Mouse (Mus musculus) hindbrain, embryonic 14.5 days (tissue): ENCODE data around the gene Mbd3. TPM values are rescaled to one million over a fixed set of nuclear protein-coding genes. Genes with fewer than 3 reads are reported as not detected.
A peak's percentile ranks its signal among the peaks of the same experiment; 100 is the strongest.

Source experiments
- ATAC-seq: fragments of 200-750 bp; cut with Nextera tagmentation; 2 replicates; pipeline ENCODE4 v1.8.0; 2017; ENCODE audit warnings: moderate number of reproducible peaks, mild to moderate bottlenecking, moderate TSS enrichment, moderate library complexity; ENCODE audit not compliant: low FRiP score
- DNase-seq: peaks from one replicate; pipeline ENCODE4 v3.0.0-alpha.2; 2015; ENCODE audit warnings: low spot score
- H3K27ac ChIP-seq: fragments of 300-500 bp; sonication (generic); 2 replicates; pipeline ENCODE4 v1.5.1; 2014; ENCODE audit warnings: mild to moderate bottlenecking, moderate library complexity
- H3K27me3 ChIP-seq: fragments of 300-500 bp; sonication (generic); 2 replicates; pipeline ENCODE4 v1.6.1; 2014; ENCODE audit warnings: mild to moderate bottlenecking, low read length, mixed read lengths; ENCODE audit not compliant: control insufficient read depth, insufficient read depth
- H3K36me3 ChIP-seq: fragments of 300-500 bp; sonication (generic); replicated peaks from 2 replicates; pipeline ENCODE4 v1.6.1; 2014; ENCODE audit not compliant: control insufficient read depth, insufficient read depth
- H3K4me1 ChIP-seq: fragments of 300-500 bp; sonication (generic); replicated peaks from 2 replicates; pipeline ENCODE4 v1.6.1; 2014; ENCODE audit warnings: antibody characterized with exemption, low read length, mixed read lengths; ENCODE audit not compliant: control insufficient read depth, insufficient read depth
- H3K4me2 ChIP-seq: fragments of 300-500 bp; sonication (generic); replicated peaks from 2 replicates; pipeline ENCODE4 v1.6.1; 2014; ENCODE audit warnings: mild to moderate bottlenecking, moderate library complexity
- H3K4me3 ChIP-seq: fragments of 300-500 bp; sonication (generic); replicated peaks from 2 replicates; pipeline ENCODE4 v1.5.1; 2014; ENCODE audit warnings: mild to moderate bottlenecking, low read length
- H3K9ac ChIP-seq: fragments of 300-500 bp; sonication (generic); 2 replicates; pipeline ENCODE4 v1.6.1; 2014
- H3K9me3 ChIP-seq: fragments of 300-500 bp; sonication (generic); 2 replicates; pipeline ENCODE4 v1.6.1; 2016; ENCODE audit warnings: low read length; ENCODE audit not compliant: control insufficient read depth
- WGBS: fragments of 180-500 bp; shearing (Covaris S2); extraction: QIAGEN DNeasy Blood & Tissue Kit; methylation state at CpG from one replicate; pipeline ENCODE4 v1.1.7; 2014; 5-methylcytosine and 5-hydroxymethylcytosine counted together
- polyA plus RNA-seq: library from polyadenylated mRNA; unstranded; fragments of >200 nt; fragmentation: Nextera tagmentation; extraction: Ambion mirVana; gene quantifications from 2 replicates; pipeline ENCODE4 v1.2.1, GENCODE M21; 2014

The Mbd3 gene
- polyA plus RNA-seq, 1 experiment from 2014 or later, result 152 TPM

DNA sequence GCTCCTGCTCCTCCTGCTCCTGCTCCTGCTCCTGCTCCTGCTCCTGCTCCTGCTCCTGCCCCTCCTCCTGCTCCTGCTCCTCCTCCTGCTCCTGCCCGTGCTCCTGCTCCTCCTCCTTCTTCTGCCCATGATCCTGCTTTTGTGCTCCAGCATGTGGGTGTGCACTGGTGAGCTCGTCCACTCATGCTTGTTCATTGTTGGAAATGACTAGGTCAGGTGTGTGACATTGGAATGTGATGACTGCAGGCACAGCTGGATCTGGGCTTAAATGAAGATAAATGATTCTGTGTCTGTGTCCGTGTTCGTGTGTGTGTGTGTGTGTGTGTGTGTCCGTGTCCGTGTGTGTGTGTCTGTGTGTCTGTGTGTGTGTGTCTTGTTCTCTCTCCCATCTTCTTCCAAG is 31.0 kb downstream of the Mbd3 start:
- DNase-seq, result no peak
- Histone ChIP-seq H3K4me3 (no peak overlapping the region), H3K4me2 (no peak overlapping the region), H3K36me3 (no peaks in the 10 kb centered on the region), H3K9ac (no peak overlapping the region), H3K4me1 (peaks cover 10% of the 10 kb centered on the region), H3K9me3 (no peaks in the 10 kb centered on the region), H3K27me3 (no peaks in the 10 kb centered on the region), H3K27ac (no peak overlapping the region)
- ATAC-seq, result no peak
- 87% methylated on average over 6 of the region's 6 CpGs for WGBS

GRCm38 (mm10) chr10:80367954-80368353 is 31.4 kb downstream of the Mbd3 start:
- Histone ChIP-seq H3K27me3 (no peaks in the 10 kb centered on the region), H3K4me2 (no peak overlapping the region), H3K27ac (no peak overlapping the region), H3K9ac (no peak overlapping the region), H3K36me3 (no peaks in the 10 kb centered on the region), H3K4me3 (no peak overlapping the region), H3K9me3 (no peaks in the 10 kb centered on the region), H3K4me1 (peaks cover 10% of the 10 kb centered on the region)
- ATAC-seq (no peak), DNase-seq (no peak)
- 78% methylated on average over 5 of the region's 5 CpGs for WGBS

DNA sequence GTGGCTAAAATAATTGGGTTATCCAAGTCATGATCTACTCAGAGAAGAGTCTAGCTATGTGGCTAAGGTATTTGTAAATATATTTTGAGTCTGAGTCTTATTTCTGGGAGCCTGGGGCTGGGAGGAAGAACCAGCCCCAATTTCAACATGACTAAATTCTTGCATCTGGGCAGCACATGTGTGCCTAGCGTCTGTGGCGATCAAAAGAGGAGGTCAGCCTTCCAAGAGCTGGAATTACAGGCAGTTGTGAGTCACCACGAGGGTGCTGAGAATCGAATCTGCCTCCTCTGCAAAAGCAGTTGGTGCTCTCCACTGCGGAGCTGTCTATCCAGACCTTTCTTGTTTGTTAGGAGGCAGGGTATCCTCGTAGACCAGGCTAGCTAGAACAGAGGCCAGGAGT is 33.6 kb downstream of the Mbd3 start:
- H3K9ac ChIP-seq, result no peak overlapping the region
- no peaks in the 10 kb centered on the region for H3K9me3 ChIP-seq
- no peak for DNase-seq
- H3K27ac ChIP-seq, result no peak overlapping the region
- no peaks in the 10 kb centered on the region for H3K4me1 ChIP-seq
- 71% methylated on average over 6 of the region's 6 CpGs for WGBS
- no peaks in the 10 kb centered on the region for H3K36me3 ChIP-seq
- no peak overlapping the region for H3K4me2 ChIP-seq
- no peak overlapping the region for H3K4me3 ChIP-seq
- ATAC-seq, result no peak
- no peaks in the 10 kb centered on the region for H3K27me3 ChIP-seq

DNA sequence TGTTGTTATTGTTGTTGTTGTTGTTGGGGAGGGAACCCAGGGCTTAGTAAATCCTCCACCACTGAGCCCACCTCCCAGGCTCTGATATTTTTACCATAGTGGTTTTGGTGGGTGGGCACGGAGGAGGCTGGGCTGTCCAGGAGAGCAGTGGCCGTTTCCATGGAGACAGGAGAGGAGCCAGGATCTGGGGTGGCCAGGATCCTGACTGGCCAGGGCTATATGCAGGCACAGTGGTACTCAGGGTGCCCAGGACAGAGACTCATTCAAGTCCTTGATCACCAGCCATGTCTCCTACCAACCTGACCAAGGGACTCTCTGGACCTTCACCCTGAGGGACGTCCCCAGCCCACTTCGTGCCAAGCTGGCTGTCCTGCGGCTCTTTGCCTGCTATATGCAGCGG is 35.6 kb downstream of the Mbd3 start:
- H3K4me3 ChIP-seq, result no peak overlapping the region
- no peak for DNase-seq
- 28% methylated on average over 6 of the region's 6 CpGs for WGBS
- peaks cover 10% of the 10 kb centered on the region for H3K27me3 ChIP-seq
- no peak overlapping the region for H3K27ac ChIP-seq
- H3K9ac ChIP-seq, result no peak overlapping the region
- H3K36me3 ChIP-seq, result no peaks in the 10 kb centered on the region
- no peaks in the 10 kb centered on the region for H3K4me1 ChIP-seq
- no peak overlapping the region for H3K4me2 ChIP-seq
- H3K9me3 ChIP-seq, result no peaks in the 10 kb centered on the region
- ATAC-seq, result no peak

GRCm38 (mm10) chr10:80357994-80358639 is 41.2 kb downstream of the Mbd3 start:
- Histone ChIP-seq H3K4me1 (no peaks in the 10 kb centered on the region; the same call in 1 of the 2 replicates), H3K9ac (0 out of 2 replicates have a peak overlapping the region, but pooled peaks have one; percentile 42), H3K27me3 (peaks cover 64% of the 10 kb centered on the region), H3K4me2 (peak overlapping the region; percentile 54), H3K4me3 (peak overlapping the region; percentile 25), H3K27ac (no peak overlapping the region), H3K9me3 (no peaks in the 10 kb centered on the region), H3K36me3 (no peaks in the 10 kb centered on the region)
- DNase-seq (peak; percentile 48), ATAC-seq (peak; percentile 41)
- 9% methylated on average over 31 of the region's 31 CpGs for WGBS

DNA sequence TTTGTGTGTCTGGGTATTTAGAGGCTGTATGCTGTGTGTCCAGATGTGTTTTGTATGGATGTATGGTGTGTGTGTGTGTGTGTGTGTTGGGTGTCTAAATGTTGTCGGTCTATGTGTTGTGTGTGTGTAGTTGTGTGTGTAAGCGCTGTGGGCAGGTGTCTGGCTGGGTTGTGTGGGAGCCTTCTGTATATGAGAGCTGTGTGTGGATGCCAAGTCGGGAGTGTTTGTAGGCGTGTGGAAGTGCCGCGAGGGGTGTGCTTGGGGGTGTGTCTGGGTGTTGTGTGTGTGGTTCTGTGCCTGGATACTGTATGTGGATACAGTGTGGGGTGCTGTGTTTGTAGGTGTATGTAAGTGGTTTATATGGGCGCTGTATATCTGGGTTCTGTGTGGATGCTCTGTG is 42.0 kb downstream of the Mbd3 start:
- WGBS, result 35% methylated on average over 7 of the region's 7 CpGs
- no peaks in the 10 kb centered on the region; the same call in 1 of the 2 replicates for H3K4me1 ChIP-seq
- DNase-seq, result no peak
- ATAC-seq, result no peak
- peaks cover 72% of the 10 kb centered on the region for H3K27me3 ChIP-seq
- peak overlapping the region; percentile 25 for H3K4me3 ChIP-seq
- H3K9me3 ChIP-seq, result no peaks in the 10 kb centered on the region
- H3K36me3 ChIP-seq, result no peaks in the 10 kb centered on the region
- H3K27ac ChIP-seq, result no peak overlapping the region
- 0 out of 2 replicates have a peak overlapping the region, but pooled peaks have one; percentile 42 for H3K9ac ChIP-seq
- H3K4me2 ChIP-seq, result peak overlapping the region; percentile 54

GRCm38 (mm10) chr10:80356737-80357136 is 42.6 kb downstream of the Mbd3 start:
- no peak for ATAC-seq
- peaks cover 78% of the 10 kb centered on the region for H3K27me3 ChIP-seq

GRCm38 (mm10) chr10:80356001-80356682 is 43.2 kb downstream of the Mbd3 start, which contains the start of gene Plk5:
TSS of gene Plk5 (plus strand) at chr10:80356459.
- Histone ChIP-seq H3K27ac (no peak within 1 kb of the TSS), H3K27me3 (peaks cover 84% of the 10 kb centered on the region), H3K9ac (peak within 1 kb of the TSS; percentile 25; the same call in 1 of the 2 replicates), H3K9me3 (no peaks in the 10 kb centered on the region), H3K4me3 (peak within 1 kb of the TSS; percentile 36), H3K36me3 (no peaks in the 10 kb centered on the region), H3K4me2 (peak within 1 kb of the TSS; percentile 54), H3K4me1 (no peaks in the 10 kb centered on the region; the same call in 1 of the 2 replicates)
- 1% methylated on average over 46 of the region's 53 CpGs for WGBS
- no peak for ATAC-seq
- no peak for DNase-seq

More at GRCm38 (mm10) chr10:80356737-80357136, 42.6 kb downstream of the Mbd3 start:
- no peak overlapping the region for H3K27ac ChIP-seq
- H3K4me1 ChIP-seq, result no peaks in the 10 kb centered on the region; the same call in 1 of the 2 replicates
- peak overlapping the region; percentile 54 for H3K4me2 ChIP-seq
- no peak for DNase-seq
- under 1% methylated on average over 34 of the region's 34 CpGs for WGBS
- H3K4me3 ChIP-seq, result peak overlapping the region; percentile 36
- H3K9ac ChIP-seq, result peak overlapping the region; percentile 25; the same call in 1 of the 2 replicates
- no peaks in the 10 kb centered on the region for H3K36me3 ChIP-seq
- no peaks in the 10 kb centered on the region for H3K9me3 ChIP-seq

DNA sequence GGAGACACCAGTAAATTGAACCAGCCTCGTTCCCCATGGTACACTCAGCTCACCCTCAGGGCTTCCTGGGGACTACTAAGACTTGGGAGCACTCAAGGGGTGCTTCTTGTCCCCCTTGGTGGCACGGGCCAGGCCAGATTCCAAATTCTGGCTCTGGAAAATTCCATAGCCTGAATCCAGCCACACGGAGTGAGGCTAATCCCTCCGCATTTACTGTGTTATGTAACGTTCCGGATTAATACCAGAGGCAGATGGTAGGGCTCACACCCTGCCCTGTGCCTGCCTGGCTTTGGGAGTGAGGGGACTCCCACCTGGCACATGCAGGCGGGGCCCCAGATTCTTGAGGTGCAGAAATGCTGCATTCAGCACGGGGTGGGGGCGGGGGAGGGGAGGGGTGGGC is 43.9 kb downstream of the Mbd3 start:
- no peaks in the 10 kb centered on the region for H3K36me3 ChIP-seq
- no peak overlapping the region for H3K4me2 ChIP-seq
- no peaks in the 10 kb centered on the region for H3K9me3 ChIP-seq
- DNase-seq, result no peak
- no peak overlapping the region for H3K4me3 ChIP-seq
- no peaks in the 10 kb centered on the region; the same call in 1 of the 2 replicates for H3K4me1 ChIP-seq
- peaks cover 91% of the 10 kb centered on the region for H3K27me3 ChIP-seq
- WGBS, result 10% methylated on average over 9 of the region's 9 CpGs
- ATAC-seq, result no peak
- H3K27ac ChIP-seq, result no peak overlapping the region
- H3K9ac ChIP-seq, result no peak overlapping the region
